Mouse (Mus musculus): ENCODE measurements at regions not wholly inside any gene's neighbourhood (a gene's known extent, or its start where the extent isn't known, plus 50 kb on each side); places are given as distances from the start of the nearest gene placed in this dataset.
A peak's percentile ranks its signal among the peaks of the same experiment; 100 is the strongest.

DNA sequence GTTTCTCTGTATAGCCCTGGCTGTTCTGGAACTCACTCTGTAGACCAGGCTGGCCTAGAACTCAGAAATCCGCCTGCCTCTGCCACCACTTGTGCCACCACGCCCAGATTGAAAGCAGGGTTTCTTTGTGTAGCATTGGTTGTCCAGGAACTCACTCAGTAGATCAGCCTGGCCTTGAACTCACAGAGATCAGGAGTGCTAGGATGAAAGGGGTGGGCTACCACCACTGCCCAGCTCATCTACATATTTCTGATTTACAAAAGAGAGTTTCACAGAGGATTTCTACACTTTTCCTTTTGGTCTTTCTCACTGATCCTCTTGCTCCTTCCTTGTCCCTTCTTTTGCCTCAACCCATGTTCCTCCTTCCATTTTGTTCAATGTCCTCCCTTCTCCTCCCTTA is 53.1 kb upstream of the Lbx1 start:
- H3K9ac ChIP-seq (ENCODE audit: low read length): no peak overlapping the region
- H3K36me3 ChIP-seq (ENCODE audit: control insufficient read depth, insufficient read depth, low read length): no peaks in the 10 kb centered on the region
- no peak for ATAC-seq (ENCODE audit: insufficient number of reproducible peaks, low FRiP score, low TSS enrichment, low read depth)
- H3K4me3 ChIP-seq (ENCODE audit: low read depth, low read length): no peak overlapping the region
- H3K9me3 ChIP-seq (ENCODE audit: control insufficient read depth, low read length): no peaks in the 10 kb centered on the region
- DNase-seq (ENCODE audit: low spot score): no peak
- peaks cover 4% of the 10 kb centered on the region for H3K4me1 ChIP-seq (ENCODE audit: control insufficient read depth, insufficient read depth, low read length)
- 75% methylated on average over 2 of the region's 2 CpGs for WGBS
- H3K27ac ChIP-seq (replicated peaks; ENCODE audit: low read depth, low read length): no peak overlapping the region
- peaks cover 6% of the 10 kb centered on the region; the same call in 1 of the 2 replicates for H3K27me3 ChIP-seq (ENCODE audit: control insufficient read depth, insufficient read depth, low read length)
- H3K4me2 ChIP-seq (ENCODE audit: low read depth, severe bottlenecking): no peak overlapping the region

DNA sequence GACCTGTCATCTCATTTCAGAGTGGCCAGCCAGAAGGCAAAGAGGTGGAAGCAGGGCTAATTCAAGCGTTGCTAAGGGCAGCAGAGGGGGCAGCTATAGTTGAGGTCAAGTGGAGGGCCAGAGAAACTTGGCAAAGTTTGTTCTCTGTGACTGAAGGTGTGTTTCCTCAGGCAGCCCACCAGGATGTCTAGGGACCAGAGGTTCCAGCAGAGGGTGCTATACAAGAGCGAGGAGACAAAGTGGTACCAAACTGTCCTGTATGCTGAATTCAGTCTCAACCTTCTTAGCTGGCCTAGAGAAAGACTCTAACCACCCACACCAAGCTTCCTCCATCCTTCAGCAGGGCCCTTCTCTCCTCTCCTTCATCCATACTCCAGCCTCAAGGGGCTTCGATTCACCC is 62.2 kb upstream of the Lbx1 start:
- Histone ChIP-seq H3K36me3 (ENCODE audit: control insufficient read depth, insufficient read depth, low read length) (no peaks in the 10 kb centered on the region), H3K9me3 (ENCODE audit: control insufficient read depth, low read length) (no peaks in the 10 kb centered on the region), H3K9ac (ENCODE audit: low read length) (no peak overlapping the region), H3K4me3 (ENCODE audit: low read depth, low read length) (no peak overlapping the region), H3K27ac (replicated peaks; ENCODE audit: low read depth, low read length) (no peak overlapping the region), H3K27me3 (ENCODE audit: control insufficient read depth, insufficient read depth, low read length) (peaks cover 26% of the 10 kb centered on the region), H3K4me2 (ENCODE audit: low read depth, severe bottlenecking) (no peak overlapping the region), H3K4me1 (ENCODE audit: control insufficient read depth, insufficient read depth, low read length) (peaks cover 30% of the 10 kb centered on the region)
- peak; percentile 52 for DNase-seq (ENCODE audit: low spot score)
- WGBS: 38% methylated on average over 3 of the region's 3 CpGs
- ATAC-seq (ENCODE audit: insufficient number of reproducible peaks, low FRiP score, low TSS enrichment, low read depth): no peak

DNA sequence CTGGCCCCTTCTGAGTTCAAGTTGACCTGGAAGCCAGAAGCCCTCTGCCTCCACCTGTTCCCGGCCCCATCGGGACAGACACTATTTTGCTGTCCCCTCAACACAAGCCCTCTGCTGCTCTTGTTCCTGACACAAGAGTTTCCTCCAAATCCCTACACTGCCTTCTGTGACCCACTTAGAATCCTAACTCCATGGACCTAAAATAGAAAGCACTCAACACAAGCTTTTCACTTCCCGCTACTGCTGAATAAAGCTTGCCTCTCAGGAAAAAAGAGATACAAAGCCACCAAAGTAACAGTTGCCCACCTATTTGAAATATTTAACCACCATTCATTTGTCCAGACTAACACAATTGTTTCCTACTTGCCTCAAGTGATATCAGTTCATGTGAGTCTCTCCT is 63.7 kb upstream of the Lbx1 start:
- 76% methylated on average over 3 of the region's 3 CpGs for WGBS
- Histone ChIP-seq H3K4me2 (ENCODE audit: low read depth, severe bottlenecking) (no peak overlapping the region), H3K9ac (ENCODE audit: low read length) (no peak overlapping the region), H3K4me1 (ENCODE audit: control insufficient read depth, insufficient read depth, low read length) (peaks cover 24% of the 10 kb centered on the region), H3K27ac (replicated peaks; ENCODE audit: low read depth, low read length) (no peak overlapping the region), H3K4me3 (ENCODE audit: low read depth, low read length) (no peak overlapping the region), H3K27me3 (ENCODE audit: control insufficient read depth, insufficient read depth, low read length) (peaks cover 35% of the 10 kb centered on the region), H3K36me3 (ENCODE audit: control insufficient read depth, insufficient read depth, low read length) (no peaks in the 10 kb centered on the region), H3K9me3 (ENCODE audit: control insufficient read depth, low read length) (no peaks in the 10 kb centered on the region)
- ATAC-seq (ENCODE audit: insufficient number of reproducible peaks, low FRiP score, low TSS enrichment, low read depth): no peak
- DNase-seq (ENCODE audit: low spot score): no peak

DNA sequence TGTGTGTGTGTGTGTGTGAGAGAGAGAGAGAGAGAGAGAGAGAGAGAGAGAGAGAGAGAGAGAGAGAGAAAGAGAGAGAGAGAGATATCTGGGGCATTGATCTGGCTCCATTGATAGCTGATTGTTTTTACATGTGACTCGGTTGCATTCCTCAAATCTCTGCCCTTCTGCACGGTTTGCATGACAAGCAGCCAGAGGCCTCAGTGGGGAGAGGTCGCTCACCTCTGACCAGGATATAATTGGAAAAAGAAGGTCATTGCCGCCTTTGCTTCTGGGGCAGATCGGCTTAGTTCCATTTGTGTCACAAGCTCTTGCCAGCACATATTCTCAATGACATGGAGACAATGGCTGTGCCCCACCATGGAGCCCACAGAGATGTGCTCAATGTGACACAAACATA is 63.8 kb upstream of the Btrc start:
- H3K4me3 ChIP-seq (ENCODE audit: low read depth, low read length): no peak overlapping the region
- peaks cover 20% of the 10 kb centered on the region for H3K4me1 ChIP-seq (ENCODE audit: control insufficient read depth, insufficient read depth, low read length)
- no peaks in the 10 kb centered on the region for H3K36me3 ChIP-seq (ENCODE audit: control insufficient read depth, insufficient read depth, low read length)
- 26% methylated on average over 5 of the region's 5 CpGs for WGBS
- H3K27ac ChIP-seq (replicated peaks; ENCODE audit: low read depth, low read length): no peak overlapping the region
- ATAC-seq (ENCODE audit: insufficient number of reproducible peaks, low FRiP score, low TSS enrichment, low read depth) (no peak), DNase-seq (ENCODE audit: low spot score) (no peak)
- H3K9me3 ChIP-seq (ENCODE audit: control insufficient read depth, low read length): no peaks in the 10 kb centered on the region
- no peak overlapping the region for H3K4me2 ChIP-seq (ENCODE audit: low read depth, severe bottlenecking)
- H3K27me3 ChIP-seq (ENCODE audit: control insufficient read depth, insufficient read depth, low read length): peaks cover 40% of the 10 kb centered on the region
- no peak overlapping the region for H3K9ac ChIP-seq (ENCODE audit: low read length)

DNA sequence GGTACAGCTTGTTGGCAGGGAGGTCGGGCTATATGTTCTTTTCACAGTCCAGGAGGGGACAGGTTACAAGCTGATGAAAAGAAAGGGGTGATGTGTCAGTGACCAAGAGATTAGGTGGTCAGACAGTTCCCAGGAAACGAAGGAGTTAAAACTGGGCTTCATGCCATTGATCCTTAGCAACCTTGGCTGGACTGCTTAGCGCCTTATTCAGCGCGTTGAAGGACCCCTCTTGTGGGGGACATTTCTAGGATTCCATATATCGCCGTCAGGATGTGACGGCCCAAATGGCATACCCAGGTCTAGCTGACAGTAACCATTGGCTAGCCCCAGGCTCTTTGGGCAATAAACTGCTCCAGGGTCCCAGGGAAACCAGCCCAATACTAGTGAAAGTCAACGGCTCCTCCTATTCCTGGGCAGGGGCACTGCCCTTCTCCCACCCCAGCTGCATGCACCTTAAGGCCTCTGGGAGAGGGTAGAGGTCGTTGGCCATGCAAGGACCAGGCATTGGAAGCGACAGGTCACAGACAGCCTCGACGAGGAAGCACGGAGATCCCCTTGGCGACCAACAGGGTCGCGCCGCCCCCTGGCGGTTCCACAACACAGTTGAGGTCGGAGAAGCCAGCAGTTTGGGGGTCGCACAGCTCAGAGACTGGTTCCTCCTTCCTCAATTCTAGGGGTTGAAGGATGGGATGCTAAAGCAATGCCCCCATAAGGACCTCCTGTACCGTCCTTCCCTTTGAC is 62.7 kb upstream of the Btrc start:
- H3K9ac ChIP-seq (ENCODE audit: low read length): no peak overlapping the region
- H3K4me3 ChIP-seq (ENCODE audit: low read depth, low read length): peak overlapping the region; percentile 54
- DNase-seq (ENCODE audit: low spot score) (peak; percentile 78), ATAC-seq (ENCODE audit: insufficient number of reproducible peaks, low FRiP score, low TSS enrichment, low read depth) (no peak)
- H3K4me1 ChIP-seq (ENCODE audit: control insufficient read depth, insufficient read depth, low read length): peaks cover 12% of the 10 kb centered on the region; the same call in 1 of the 2 replicates
- peak overlapping the region; percentile 99 for H3K4me2 ChIP-seq (ENCODE audit: low read depth, severe bottlenecking)
- H3K9me3 ChIP-seq (ENCODE audit: control insufficient read depth, low read length): no peaks in the 10 kb centered on the region
- WGBS: 7% methylated on average over 22 of the region's 22 CpGs
- no peak overlapping the region for H3K27ac ChIP-seq (replicated peaks; ENCODE audit: low read depth, low read length)
- H3K27me3 ChIP-seq (ENCODE audit: control insufficient read depth, insufficient read depth, low read length): peaks cover 45% of the 10 kb centered on the region
- no peaks in the 10 kb centered on the region for H3K36me3 ChIP-seq (ENCODE audit: control insufficient read depth, insufficient read depth, low read length)

DNA sequence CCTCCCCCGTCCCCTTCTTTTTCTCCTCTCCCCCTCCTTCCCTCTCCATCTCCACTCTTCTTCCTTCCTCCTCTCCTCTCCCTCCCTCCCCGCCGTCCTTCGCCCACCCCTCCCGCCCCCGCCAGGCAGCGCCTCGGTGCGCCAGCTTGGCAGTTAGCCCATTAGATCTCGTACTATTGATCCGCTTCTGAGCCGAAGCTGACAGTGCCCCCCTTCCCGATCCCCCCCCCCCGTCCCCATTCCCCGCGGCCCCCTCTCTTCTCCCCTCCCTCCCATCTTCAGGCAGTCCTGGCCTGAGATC is 62.2 kb upstream of the Btrc start:
- no peaks in the 10 kb centered on the region for H3K9me3 ChIP-seq (ENCODE audit: control insufficient read depth, low read length)
- no peak for DNase-seq (ENCODE audit: low spot score)
- peak overlapping the region; percentile 99 for H3K4me2 ChIP-seq (ENCODE audit: low read depth, severe bottlenecking)
- H3K36me3 ChIP-seq (ENCODE audit: control insufficient read depth, insufficient read depth, low read length): no peaks in the 10 kb centered on the region
- peak overlapping the region; percentile 47; the same call in 1 of the 2 replicates for H3K9ac ChIP-seq (ENCODE audit: low read length)
- ATAC-seq (ENCODE audit: insufficient number of reproducible peaks, low FRiP score, low TSS enrichment, low read depth): no peak
- peaks cover 12% of the 10 kb centered on the region; the same call in 1 of the 2 replicates for H3K4me1 ChIP-seq (ENCODE audit: control insufficient read depth, insufficient read depth, low read length)
- 3% methylated on average over 15 of the region's 16 CpGs for WGBS
- peak overlapping the region; percentile 54 for H3K4me3 ChIP-seq (ENCODE audit: low read depth, low read length)
- H3K27ac ChIP-seq (replicated peaks; ENCODE audit: low read depth, low read length): no peak overlapping the region
- H3K27me3 ChIP-seq (ENCODE audit: control insufficient read depth, insufficient read depth, low read length): peaks cover 50% of the 10 kb centered on the region

DNA sequence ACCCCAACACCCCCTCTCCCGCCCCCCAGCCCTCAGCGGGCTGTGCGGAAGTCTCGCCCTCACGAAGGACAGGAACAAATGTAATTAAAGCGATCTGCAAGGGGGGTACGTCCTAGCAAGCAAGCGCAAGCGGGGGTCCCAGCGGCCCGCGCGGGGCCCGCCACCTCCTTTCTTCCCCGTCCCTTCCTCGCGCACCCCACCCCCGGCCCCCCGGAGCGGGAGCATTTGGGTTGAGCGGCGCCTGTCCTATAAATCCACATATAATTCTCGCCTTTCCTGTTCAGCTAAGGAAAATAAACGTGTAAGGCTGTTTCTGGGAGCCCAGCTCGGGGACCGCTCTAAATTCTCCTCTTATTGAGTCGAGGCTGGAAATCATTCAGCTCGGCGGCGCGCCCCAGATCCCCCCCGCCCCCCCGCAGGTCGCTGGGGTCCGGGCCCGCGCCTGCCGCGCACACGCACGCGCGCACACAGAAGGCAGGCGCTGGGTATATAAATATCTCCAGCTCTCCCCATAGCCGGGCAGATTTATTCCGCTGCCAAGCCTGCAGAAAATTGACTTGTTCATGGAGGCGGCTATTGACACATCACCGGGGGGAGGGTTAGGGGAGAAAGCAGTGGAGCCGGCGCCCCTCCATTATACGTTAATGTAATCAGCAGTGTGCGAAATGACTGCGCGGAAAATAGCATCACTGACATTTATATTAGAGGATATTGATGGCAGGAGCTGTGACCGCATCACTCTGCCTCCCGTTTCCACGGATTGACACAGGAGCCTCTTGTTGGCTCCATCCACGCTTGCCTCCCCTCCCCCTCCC is 61.6 kb upstream of the Btrc start:
- peak; percentile 59 for DNase-seq (ENCODE audit: low spot score)
- ATAC-seq (ENCODE audit: insufficient number of reproducible peaks, low FRiP score, low TSS enrichment, low read depth): peak; percentile 71; the same call in 1 of the 2 replicates
- H3K36me3 ChIP-seq (ENCODE audit: control insufficient read depth, insufficient read depth, low read length): no peaks in the 10 kb centered on the region
- H3K4me1 ChIP-seq (ENCODE audit: control insufficient read depth, insufficient read depth, low read length): peaks cover 12% of the 10 kb centered on the region; the same call in 1 of the 2 replicates
- WGBS: 1% methylated on average over 58 of the region's 58 CpGs
- peaks cover 51% of the 10 kb centered on the region for H3K27me3 ChIP-seq (ENCODE audit: control insufficient read depth, insufficient read depth, low read length)
- H3K4me2 ChIP-seq (ENCODE audit: low read depth, severe bottlenecking): peak overlapping the region; percentile 99
- no peak overlapping the region for H3K27ac ChIP-seq (replicated peaks; ENCODE audit: low read depth, low read length)
- H3K4me3 ChIP-seq (ENCODE audit: low read depth, low read length): peak overlapping the region; percentile 54
- peak overlapping the region; percentile 47; the same call in 1 of the 2 replicates for H3K9ac ChIP-seq (ENCODE audit: low read length)
- no peaks in the 10 kb centered on the region for H3K9me3 ChIP-seq (ENCODE audit: control insufficient read depth, low read length)

DNA sequence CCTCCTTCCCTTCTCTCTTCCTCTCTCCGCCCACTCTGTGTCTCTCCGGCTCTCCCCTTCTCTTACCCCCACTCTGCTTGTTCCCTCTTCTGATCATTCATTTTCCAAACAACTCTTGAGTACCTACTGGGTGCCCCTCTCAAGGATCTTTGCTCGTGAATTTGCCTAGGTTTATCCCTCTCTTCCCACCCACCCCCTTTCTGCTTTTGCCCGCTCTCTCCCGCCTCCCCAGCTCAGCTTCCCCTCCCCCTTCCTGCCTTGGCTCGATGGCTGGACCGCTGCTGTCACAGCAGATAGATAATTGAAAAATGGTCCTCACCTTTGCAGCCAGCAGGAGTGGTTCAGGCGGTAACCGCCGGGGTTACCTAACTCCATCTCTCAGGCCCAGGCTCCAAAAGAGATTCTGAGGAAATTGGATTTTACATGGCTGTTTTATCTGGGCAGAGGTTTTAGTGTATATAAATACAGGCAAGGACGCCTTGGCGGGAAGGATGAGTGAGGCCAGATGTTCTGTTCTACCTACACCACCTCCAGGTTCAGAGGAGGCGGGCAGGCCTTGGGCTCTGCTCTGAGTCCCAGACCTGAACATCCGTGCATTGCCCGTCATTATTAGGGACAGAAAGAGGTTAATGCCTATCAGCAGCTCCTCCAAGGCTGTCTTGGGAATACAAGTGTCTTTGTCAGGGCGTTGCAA is 60.8 kb upstream of the Btrc start:
- Histone ChIP-seq H3K27ac (replicated peaks; ENCODE audit: low read depth, low read length) (no peak overlapping the region), H3K4me3 (ENCODE audit: low read depth, low read length) (peak overlapping the region; percentile 54), H3K9ac (ENCODE audit: low read length) (no peak overlapping the region), H3K9me3 (ENCODE audit: control insufficient read depth, low read length) (no peaks in the 10 kb centered on the region), H3K4me1 (ENCODE audit: control insufficient read depth, insufficient read depth, low read length) (peaks cover 12% of the 10 kb centered on the region; the same call in 1 of the 2 replicates), H3K27me3 (ENCODE audit: control insufficient read depth, insufficient read depth, low read length) (peaks cover 52% of the 10 kb centered on the region), H3K36me3 (ENCODE audit: control insufficient read depth, insufficient read depth, low read length) (no peaks in the 10 kb centered on the region), H3K4me2 (ENCODE audit: low read depth, severe bottlenecking) (peak overlapping the region; percentile 99)
- peak; percentile 49 for DNase-seq (ENCODE audit: low spot score)
- WGBS: 4% methylated on average over 16 of the region's 16 CpGs
- ATAC-seq (ENCODE audit: insufficient number of reproducible peaks, low FRiP score, low TSS enrichment, low read depth): 0 out of 2 replicates have a peak, but pooled peaks have one; percentile 5

Data from limb, embryonic 11.5 days (tissue).